Mouse (Mus musculus) bone marrow macrophage, adult 2 months (primary cell): ENCODE measurements around the gene 4930519G04Rik. TPM values are rescaled to one million over a fixed set of nuclear protein-coding genes. Genes with fewer than 3 reads are reported as not detected.
"Not testable (repeated sequence)": the region's sequence is repeated elsewhere in the genome, so short reads cannot be mapped to it uniquely, and the experiment has no call there.

Source experiments
- H3K27ac ChIP-seq: 2 replicates; pipeline ENCODE4 v1.5.1; 2012; ENCODE audit warnings: low read depth, low read length; ENCODE audit not compliant: insufficient read depth
- H3K4me1 ChIP-seq: 2 replicates; pipeline ENCODE4 v1.6.1; 2012; ENCODE audit warnings: low read length; ENCODE audit not compliant: control insufficient read depth, insufficient read depth
- H3K4me3 ChIP-seq: 2 replicates; pipeline ENCODE4 v1.5.1; 2012; ENCODE audit warnings: mild to moderate bottlenecking, low read length, moderate library complexity; ENCODE audit not compliant: insufficient read depth
- CTCF ChIP-seq: IDR thresholded peaks from 2 replicates; pipeline ENCODE4 v1.5.1; 2012; ENCODE audit warnings: low read depth, mild to moderate bottlenecking, low read length, moderate library complexity
- POLR2A ChIP-seq: IDR thresholded peaks from 2 replicates; pipeline ENCODE4 v1.6.1; 2012; ENCODE audit warnings: mild to moderate bottlenecking, low read depth, low read length, borderline replicate concordance
- polyA plus RNA-seq: library from polyadenylated mRNA; stranded (reverse); fragments of >200 nt; gene quantifications from 2 replicates; pipeline ENCODE4 v1.2.4, GENCODE M21; 2012; ENCODE audit not compliant: missing spikeins, insufficient read depth, insufficient read length

4930519G04Rik gene
- polyA plus RNA-seq, 1 experiment = not detected

DNA sequence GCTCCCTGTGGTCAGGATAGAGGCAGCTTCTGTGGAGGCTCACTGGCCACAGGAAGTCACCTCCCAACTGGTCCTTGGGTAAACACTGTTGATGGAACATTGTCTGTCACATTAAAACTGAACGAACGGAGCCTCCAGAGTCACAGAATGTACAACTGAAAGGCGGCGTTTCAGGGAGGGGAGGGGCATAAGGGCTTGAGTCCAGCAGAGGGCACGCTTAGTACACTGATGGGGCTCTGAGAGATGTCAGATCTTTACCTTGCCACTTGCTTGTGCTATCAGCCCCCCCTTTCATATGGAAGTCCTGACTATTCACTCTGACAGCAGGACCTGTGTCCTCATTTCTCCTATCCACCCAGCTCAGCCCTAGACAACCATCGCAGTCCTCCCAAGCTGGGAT is 22.4 kb downstream of the 4930519G04Rik start:
- H3K27ac ChIP-seq = no peak overlapping the region
- TF ChIP-seq CTCF = 0 out of 2 replicates have a peak, but pooled peaks have one; percentile 6
- no peak for TF ChIP-seq POLR2A
- no peaks in the 10 kb centered on the region for H3K4me1 ChIP-seq
- H3K4me3 ChIP-seq = no peak overlapping the region

DNA sequence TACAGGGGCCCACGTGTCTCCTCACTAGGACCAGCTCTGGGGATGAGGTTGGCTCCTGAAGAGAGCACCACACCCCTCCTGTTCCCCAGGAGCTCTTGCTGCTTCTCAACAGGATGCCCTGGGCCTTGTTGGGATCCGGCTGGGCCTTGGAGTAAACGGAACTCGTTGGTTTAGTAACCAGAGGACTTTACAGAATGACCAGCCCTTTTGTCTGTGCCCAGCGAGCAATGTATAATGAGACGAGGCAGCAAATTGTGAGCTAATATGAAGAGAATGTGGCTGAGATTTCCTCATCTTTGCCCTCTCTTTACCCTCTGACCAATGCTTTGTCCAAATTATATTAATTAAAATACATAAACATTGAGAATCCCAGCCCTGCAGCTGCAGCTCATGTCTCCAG is 22.9 kb downstream of the 4930519G04Rik start:
- no peak overlapping the region for H3K4me3 ChIP-seq
- no peak overlapping the region for H3K27ac ChIP-seq
- TF ChIP-seq POLR2A = no peak
- no peak for TF ChIP-seq CTCF
- no peaks in the 10 kb centered on the region for H3K4me1 ChIP-seq

DNA sequence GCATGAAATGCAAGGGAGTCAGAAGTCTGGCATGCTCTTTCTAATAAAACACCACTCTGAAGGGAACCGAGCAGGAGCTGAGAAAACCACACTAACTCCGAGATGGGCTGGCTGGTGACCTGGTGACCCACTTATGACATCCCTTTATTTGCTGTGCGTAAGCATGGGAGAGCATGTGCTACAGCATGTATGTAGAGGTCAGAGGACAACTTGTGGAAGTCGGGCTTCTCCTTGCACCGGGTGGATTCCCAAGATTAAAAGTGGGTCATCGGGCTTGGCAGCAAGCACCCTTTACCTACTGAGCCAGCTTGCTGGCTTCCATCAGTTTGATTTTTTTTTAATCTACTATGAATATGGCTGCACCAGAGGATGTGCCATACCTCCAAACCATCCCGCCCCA is 24.0 kb downstream of the 4930519G04Rik start:
- Histone ChIP-seq H3K4me3 (no peak overlapping the region), H3K4me1 (no peaks in the 10 kb centered on the region), H3K27ac (no peak overlapping the region)
- TF ChIP-seq POLR2A = no peak
- TF ChIP-seq CTCF = no peak

DNA sequence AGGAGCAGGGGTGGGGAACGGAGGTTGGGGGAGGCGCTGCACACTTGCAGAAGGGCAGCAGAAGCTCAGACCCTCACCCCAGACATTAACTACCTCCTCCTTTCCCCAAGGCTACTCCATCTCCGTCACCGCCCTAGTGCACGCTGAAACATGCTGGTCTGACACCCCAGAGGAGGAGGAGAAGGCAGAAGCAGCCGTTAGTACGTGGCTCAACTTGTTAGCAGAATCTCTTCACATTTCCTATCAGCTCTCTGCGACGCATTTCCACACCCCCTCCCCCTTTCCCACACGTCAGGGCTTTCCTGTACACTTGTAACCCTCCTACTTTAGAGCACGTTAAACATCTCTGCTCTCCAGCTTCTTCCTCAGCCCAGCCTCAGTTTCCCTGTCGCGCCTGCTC is 25.9 kb downstream of the 4930519G04Rik start:
- TF ChIP-seq CTCF (no peak), POLR2A (no peak)
- no peaks in the 10 kb centered on the region for H3K4me1 ChIP-seq

DNA sequence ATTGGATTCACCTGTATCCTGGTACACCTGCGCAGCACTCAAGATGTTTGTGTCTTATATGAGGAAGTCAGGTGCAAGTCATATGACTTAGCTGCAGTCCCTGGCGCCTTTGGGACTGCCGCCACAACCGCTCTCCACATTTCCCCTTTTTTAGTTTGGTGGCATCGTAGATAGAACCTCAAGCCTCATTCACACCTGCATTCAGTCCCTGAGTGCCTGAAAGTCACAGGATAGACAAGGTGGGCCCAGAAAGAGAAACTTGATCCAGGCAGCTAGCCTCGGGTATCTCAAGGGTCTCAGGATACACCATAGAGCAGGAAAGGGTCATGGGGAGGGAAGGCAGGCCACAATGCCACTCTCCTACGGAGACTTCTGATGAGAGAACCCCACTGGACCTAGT is 28.9 kb downstream of the 4930519G04Rik start:
- not testable (repeated sequence) for H3K27ac ChIP-seq, H3K4me3 ChIP-seq, H3K4me1 ChIP-seq

More for the DNA sequence above, 25.9 kb downstream of the 4930519G04Rik start:
- Histone ChIP-seq H3K4me3 (no peak overlapping the region), H3K27ac (no peak overlapping the region)

DNA sequence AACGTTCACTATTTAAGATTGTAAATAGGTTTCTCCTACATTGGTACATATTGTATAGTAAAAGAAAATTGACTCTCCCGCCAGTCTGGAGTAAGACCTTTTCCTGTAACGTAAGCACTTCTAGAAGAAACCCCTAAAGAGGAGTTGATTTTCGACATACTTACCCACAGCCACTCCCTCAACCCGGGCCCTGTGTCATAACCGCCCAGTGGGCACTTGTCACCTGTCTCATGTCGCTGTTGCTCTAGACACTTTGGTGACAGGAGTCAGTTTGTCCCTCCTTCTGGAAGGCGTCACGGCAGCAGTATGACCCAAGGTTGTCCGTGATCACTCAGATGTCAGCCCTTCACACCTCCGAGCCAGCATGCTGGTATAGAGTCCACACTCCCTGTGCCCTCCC is 29.6 kb downstream of the 4930519G04Rik start:
- no peak overlapping the region for H3K4me3 ChIP-seq
- no peak for TF ChIP-seq CTCF
- TF ChIP-seq POLR2A = no peak
- no peak overlapping the region for H3K27ac ChIP-seq
- no peaks in the 10 kb centered on the region for H3K4me1 ChIP-seq

DNA sequence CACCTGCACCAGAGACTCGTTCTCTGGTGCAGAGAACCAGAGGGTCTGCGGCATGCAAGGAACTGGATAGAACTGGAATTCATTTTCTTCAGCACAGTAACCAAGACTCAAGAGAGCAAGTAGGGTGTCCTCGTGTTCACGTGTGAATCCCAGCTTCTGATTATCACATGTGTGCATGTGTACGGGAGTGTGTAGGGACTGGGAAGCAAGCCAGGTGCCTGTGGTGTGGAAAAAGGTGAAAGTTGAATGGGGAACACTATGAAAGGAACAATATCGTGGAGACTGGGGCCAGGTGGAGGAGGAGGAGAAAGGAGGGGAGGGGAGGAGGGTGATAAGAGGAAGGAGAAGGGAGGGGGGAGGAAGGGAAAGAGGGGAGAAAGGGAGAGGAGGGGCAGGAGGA is 33.3 kb downstream of the 4930519G04Rik start:
- H3K4me1 ChIP-seq = no peaks in the 10 kb centered on the region
- H3K4me3 ChIP-seq = no peak overlapping the region
- TF ChIP-seq POLR2A = no peak
- TF ChIP-seq CTCF = no peak
- no peak overlapping the region for H3K27ac ChIP-seq

DNA sequence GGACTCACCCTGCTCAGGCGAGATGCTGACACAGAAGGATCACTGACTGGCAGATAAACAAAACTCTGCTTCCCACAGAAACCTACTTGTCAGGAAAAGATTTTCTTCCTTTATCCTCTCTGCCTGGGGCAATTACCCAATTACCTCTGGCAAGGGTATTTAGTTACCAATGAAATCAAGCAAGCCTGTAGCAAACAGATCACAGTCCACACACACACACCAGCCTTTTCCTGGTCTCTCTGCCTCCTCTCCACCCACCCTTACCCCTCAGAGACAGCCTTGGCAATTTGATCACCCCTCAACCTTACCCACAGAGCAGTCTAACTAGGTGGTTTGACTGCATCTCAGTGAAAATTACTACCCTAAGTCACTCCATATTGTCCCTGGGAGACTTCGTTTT is 35.5 kb downstream of the 4930519G04Rik start:
- H3K27ac ChIP-seq = no peak overlapping the region
- no peak overlapping the region for H3K4me3 ChIP-seq
- no peak for TF ChIP-seq CTCF
- TF ChIP-seq POLR2A = no peak
- H3K4me1 ChIP-seq = no peaks in the 10 kb centered on the region

DNA sequence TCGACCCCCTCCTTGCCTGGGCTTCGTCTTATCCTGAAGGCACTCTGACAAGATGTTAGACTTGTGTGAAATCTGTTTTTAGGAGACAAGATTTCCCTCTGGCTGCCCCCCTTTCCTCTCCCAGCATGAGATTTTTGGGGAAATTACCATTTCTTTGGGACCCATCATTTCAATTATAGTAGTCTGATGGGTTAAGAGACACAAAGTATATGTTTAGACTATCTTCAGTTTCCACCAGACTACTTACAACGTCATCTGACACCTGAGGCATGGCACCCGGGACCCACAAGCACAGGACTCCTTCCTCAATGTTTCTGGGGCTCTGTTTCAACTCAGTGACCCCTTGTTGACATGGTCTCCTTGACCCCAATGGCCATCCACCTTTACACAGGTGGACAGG is 42.1 kb downstream of the 4930519G04Rik start:
- Histone ChIP-seq H3K4me3 (no peak overlapping the region), H3K4me1 (no peaks in the 10 kb centered on the region), H3K27ac (no peak overlapping the region)
- TF ChIP-seq POLR2A (no peak), CTCF (no peak)

DNA sequence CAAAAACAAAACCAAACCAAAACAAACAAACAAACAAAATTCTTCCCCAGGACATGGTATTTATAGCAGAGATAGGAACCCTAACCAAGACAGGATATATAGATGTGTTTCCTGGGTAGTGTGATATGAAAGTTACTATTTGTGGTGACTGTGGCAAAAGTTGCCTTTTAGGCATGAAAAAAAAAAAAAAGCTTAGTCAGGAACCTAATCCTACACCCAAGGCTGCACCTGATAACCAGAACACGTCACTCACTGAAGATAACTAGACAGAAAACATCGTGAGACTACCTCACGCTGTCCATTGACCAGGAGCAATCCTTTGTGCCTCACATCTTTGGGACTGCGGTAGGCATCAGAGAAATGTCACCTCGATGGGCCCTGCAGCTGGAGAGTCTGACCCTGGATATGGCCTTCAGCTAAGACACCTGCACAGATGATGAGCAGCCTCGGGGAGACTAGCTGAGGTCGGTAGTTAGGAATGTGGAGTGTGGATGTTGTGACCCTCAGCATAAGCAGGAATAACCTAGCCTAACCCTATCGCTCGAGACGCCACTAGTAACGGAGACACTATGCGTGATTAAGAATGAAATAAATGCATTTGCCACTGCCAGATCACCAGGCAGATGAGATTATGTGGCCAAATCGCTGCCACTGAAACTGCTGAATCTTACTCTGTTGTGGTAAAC is 43.4 kb downstream of the 4930519G04Rik start, which contains the start of gene Oasl2:
Gene Oasl2 (plus strand): TSS at position 249 of the 686 bp plus-strand sequence.
- Histone ChIP-seq H3K4me3 (peak within 1 kb of the TSS; percentile 54), H3K4me1 (no peaks in the 10 kb centered on the region), H3K27ac (no peak within 1 kb of the TSS)
- TF ChIP-seq CTCF (no peak), POLR2A (no peak)

DNA sequence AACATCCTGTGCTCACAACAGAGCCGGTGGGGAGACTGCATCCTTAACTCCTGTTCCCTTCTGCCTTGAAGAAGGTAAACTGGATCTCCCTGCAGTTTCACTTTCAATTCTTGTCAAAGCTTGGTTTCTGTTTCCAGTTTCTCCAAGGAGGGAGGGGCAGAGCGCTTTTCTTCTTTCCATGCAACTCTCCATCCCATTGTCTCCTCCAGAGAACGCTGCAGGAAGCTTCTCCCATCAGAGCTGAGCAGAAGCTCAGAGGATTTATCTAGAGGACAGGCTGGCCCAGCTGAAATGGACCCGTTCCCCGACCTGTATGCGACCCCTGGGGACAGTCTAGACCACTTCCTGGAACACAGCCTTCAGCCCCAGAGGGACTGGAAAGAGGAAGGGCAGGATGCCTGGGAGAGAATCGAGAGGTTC is 43.9 kb downstream of the 4930519G04Rik start:
- Histone ChIP-seq H3K27ac (no peak overlapping the region), H3K4me3 (peak overlapping the region; percentile 54), H3K4me1 (no peaks in the 10 kb centered on the region)
- TF ChIP-seq POLR2A (no peak), CTCF (no peak)
